Mouse (Mus musculus) lung, postnatal 0 days (tissue): ENCODE data around the gene Pkn1.

Experiments used
- CTCF ChIP-seq: IDR thresholded peaks from 2 replicates; pipeline ENCODE4 v1.5.1; 2016; ENCODE audit warnings: antibody characterized with exemption, mild to moderate bottlenecking
- EP300 ChIP-seq: IDR thresholded peaks from 2 replicates; pipeline ENCODE4 v1.6.1; 2016; ENCODE audit warnings: antibody characterized with exemption, mild to moderate bottlenecking, control low read depth

- TF ChIP-seq EP300 (no peak), CTCF (no peak)
Measured at GRCm38 (mm10) chr8:83618566-83618965, 80.4 kb downstream of the Pkn1 start.
